Mouse (Mus musculus): ENCODE measurements around the gene Fam71a.
"Not testable (repeated sequence)": the region's sequence is repeated elsewhere in the genome, so short reads cannot be mapped to it uniquely, and the experiment has no call there.

The Fam71a gene

GRCm38 (mm10) chr1:191181469-191182259 is 17.0 kb upstream of the Fam71a start:
- DNase-seq: no peak

DNA sequence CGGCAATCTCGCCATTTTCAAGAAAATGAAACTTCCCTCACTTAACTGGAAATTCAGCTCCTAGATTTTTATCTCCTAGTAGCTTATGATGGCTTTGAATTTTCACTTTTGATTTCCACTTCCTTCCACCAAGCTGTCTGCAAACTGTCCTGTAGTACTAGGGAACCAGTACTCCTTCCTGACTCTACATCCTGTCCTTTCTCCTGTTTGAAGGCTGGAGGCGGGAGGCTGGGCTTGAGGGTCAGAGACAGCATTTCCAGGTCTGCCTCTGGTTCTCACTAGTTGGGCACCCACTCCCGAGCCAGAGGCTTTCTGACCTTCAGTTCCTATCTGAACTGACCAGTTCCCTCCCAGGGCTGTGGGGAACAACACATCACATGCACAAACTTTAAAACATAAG is 15.8 kb upstream of the Fam71a start:
- no peak for DNase-seq

- no peak for DNase-seq
Measured at GRCm38 (mm10) chr1:191179846-191180245, 15.2 kb upstream of the Fam71a start.

DNA sequence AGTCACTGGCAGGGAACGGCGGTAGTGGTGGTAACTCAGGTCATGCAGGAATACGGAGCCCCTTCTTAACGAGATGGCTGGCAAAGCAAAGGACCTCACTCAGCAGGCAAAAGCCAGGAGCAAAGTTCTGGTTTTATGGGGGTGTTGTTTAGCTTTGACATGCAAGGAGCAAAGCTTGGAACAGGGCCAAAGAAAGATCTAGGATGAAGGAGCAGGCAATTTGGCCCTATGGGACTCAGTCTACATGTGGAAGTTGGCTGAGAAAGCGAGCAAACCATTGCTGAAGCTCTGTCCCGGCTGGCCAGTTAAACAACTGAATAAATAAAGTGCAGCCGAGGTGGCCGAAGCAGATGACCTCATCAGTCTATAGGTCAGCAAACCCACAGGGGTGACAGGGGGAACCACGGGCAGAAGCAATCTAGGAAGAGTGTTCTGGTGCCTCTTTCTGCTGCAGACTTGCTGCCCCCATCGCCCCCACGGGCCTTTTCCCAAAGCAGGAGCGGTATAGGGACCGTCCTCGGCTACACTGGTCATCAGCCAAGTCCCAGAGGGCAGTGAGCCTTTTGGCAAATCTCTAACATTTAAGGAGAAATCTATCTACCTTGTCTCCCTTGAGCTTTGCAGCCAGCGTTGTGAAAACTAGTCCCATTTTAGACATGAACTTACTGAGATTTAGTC is 14.0 kb upstream of the Fam71a start:
- no peak for DNase-seq

DNA sequence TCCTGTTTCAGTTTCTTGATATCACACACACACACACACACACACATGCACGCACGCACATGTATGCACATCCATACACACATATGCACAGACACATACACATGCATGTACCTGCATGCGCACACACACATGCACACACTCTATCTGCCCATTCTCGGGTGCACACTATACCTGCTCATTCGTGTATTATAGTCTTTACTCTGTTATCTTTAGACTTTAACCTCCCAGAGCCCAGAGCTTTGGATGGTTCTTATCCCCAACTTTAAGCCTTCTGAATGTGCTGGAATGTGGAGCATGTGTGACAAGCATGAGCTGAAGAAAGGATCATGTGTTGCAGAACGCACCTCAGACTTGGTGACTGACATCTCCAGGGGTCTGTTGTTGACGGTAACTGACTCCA is 12.3 kb upstream of the Fam71a start:
- no peak for DNase-seq

GRCm38 (mm10) chr1:191172487-191172886 is 7.9 kb upstream of the Fam71a start:
- no peak for DNase-seq

GRCm38 (mm10) chr1:191170444-191170843 is 5.8 kb upstream of the Fam71a start:
- no peak for DNase-seq

- no peak for DNase-seq
Measured at GRCm38 (mm10) chr1:191166189-191166588, 1.6 kb upstream of the Fam71a start.

DNA sequence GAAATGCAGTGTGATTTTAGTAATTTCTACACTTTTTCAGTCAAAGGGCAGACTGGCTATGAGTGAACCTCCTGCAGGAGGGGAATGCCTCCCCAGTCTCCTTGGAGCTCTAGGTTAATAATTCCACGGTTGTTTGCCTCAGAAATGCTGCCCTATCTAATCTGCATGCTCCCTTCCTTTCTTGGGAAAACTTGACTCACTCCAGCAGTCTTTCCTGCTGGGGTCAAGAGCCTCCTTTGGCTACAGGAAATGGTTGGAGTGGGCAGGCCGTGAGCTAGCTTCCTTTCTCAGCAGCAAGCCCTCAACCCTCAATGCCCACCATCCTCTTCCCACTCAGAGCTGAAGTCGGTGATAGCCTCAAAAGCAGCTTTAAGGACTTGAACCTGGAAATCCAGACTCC is 10.3 kb downstream of the Fam71a start:
- DNase-seq: no peak

- peak; percentile 32 to 36 for DNase-seq
Measured at GRCm38 (mm10) chr1:191153052-191153451, 11.6 kb downstream of the Fam71a start.

GRCm38 (mm10) chr1:191150924-191151605 is 13.6 kb downstream of the Fam71a start:
- no peak for DNase-seq

- not testable (repeated sequence) for DNase-seq
Measured at GRCm38 (mm10) chr1:191149489-191149888, 15.1 kb downstream of the Fam71a start.

GRCm38 (mm10) chr1:191140983-191141382 is 23.6 kb downstream of the Fam71a start:
- no peak for DNase-seq

DNA sequence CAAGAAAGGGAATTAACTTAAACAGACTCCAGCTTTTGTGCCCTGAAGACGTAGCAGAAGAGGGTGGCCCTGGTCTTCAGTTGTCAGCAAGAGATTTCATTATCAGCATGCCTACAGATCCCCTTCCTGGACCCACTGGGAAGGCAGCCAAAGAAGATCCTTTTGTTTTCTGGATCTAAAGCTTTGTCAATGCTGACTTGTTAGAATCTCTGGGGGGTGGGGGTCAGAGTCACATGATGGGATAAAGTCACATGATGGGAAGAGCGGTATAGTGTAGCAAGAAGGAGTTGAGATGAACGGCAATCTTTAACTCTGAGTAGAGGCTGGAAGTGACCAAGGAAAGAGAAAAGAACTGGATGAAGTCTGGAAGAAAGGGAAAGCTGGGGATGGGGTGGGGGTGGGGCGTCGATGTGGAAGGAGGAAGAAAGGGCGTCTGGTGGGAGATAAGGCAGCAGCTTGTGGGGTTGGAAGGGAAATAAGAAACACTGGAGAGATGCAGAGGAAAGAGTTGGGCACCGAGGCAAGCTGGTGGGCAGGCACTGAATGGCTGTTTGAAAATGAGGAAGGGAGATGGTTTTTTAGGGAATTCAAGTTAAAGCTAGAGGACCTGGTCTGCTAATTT is 25.6 kb downstream of the Fam71a start:
- no peak for DNase-seq

- DNase-seq: no peak
Measured at GRCm38 (mm10) chr1:191138436-191138835, 26.2 kb downstream of the Fam71a start.

- DNase-seq: no peak
Measured at GRCm38 (mm10) chr1:191135406-191135805, 29.2 kb downstream of the Fam71a start.

GRCm38 (mm10) chr1:191132934-191133333 is 31.7 kb downstream of the Fam71a start:
- DNase-seq: no peak

GRCm38 (mm10) chr1:191132240-191132639 is 32.4 kb downstream of the Fam71a start:
- DNase-seq: no peak

GRCm38 (mm10) chr1:191131692-191132091 is 32.9 kb downstream of the Fam71a start:
- no peak for DNase-seq

- DNase-seq: peak; percentile 29 to 34
Measured at GRCm38 (mm10) chr1:191125811-191126638, 38.6 kb downstream of the Fam71a start.

DNA sequence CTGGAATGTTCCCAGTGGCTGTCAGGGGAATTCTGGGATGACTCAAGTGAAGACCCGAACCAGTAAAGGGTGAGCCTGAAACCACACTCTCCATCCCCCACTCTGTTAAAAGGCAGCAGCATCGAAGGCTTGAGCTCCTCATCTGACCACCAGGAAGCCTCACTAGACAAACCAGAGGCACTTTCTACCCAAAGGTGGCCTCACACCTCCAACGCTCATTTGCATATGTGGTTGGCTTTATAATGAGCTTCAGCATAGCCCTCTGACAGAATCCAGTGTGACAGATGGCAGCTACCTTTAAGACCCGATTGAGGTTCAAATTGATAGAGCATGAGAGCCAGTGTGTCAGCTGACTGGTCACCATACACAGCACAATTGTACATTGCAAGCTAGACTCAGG is 40.3 kb downstream of the Fam71a start:
- no peak for DNase-seq

- no peak for DNase-seq
Measured at GRCm38 (mm10) chr1:191123696-191124095, 40.9 kb downstream of the Fam71a start.

Data from cerebellum, postnatal 36 days (tissue).